Mouse (Mus musculus): ENCODE data around the gene Miip.

DNA sequence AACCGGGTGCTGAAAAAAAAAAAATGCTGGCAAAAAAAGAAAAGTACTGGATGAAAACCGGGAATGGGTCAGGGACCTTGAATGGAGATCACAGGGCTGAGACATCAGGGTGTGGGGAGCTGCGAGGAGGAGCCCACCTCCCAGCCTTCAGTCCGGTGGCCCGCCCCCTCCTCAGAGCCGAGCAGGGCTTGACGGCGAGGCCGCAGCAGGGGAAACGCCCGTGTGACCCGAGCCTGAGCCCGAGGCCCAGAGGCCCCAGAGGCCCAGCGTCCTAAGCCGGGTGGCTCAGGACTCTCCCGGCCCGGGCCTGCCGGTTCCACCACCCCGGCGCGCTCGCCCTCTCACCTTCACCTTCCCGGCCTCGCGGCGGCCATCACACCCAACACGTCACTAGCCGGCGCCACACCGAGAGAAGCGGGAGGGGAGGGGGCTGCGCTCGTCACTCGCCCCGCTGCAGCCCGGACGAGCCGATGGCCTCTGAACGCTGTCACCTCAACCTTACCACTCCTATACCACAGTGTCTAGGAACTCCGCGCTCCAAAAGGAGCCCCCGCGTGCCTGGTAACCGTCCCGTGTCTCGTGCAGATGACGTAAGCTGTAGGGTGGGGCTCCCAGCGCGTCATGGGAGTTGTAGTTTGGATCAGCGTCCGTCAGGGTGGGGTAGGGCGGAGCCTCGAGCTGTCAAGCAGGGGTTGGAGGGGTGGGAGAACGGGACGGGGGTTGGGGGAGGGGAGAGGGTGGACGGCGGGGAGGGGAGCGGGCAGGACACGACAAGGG, 35.9 kb upstream of the Miip start, which contains the start of gene Mfn2:
- TF ChIP-seq EP300 (IDR thresholded peaks at IDR 0.05) (no peak), CTCF (IDR thresholded peaks at IDR 0.05) (peak; percentile 16; the same call in 1 of the 2 replicates)

Data from lung, postnatal 0 days (tissue).